Mouse (Mus musculus) adrenal gland, adult 2 months (tissue): ENCODE measurements around the gene Etv5. TPM values are rescaled to one million over a fixed set of nuclear protein-coding genes. Genes with fewer than 3 reads are reported as not detected.
A peak's percentile ranks its signal among the peaks of the same experiment; 100 is the strongest.

Experiments
- DNase-seq: peaks from one replicate; pipeline ENCODE4 v3.0.0; 2021
- polyA plus RNA-seq: library from polyadenylated mRNA; depleted of rRNA; stranded (reverse); fragments of >200 nt; gene quantifications from 2 replicates; pipeline ENCODE4 v1.2.3, GENCODE M21; 2012
- total RNA-seq, 2 experiments: library from RNA; stranded (reverse); gene quantifications; 2 replicates each; pipeline ENCODE4 v1.2.3; 2021

Gene Etv5
- total and polyA plus RNA-seq, 3 experiments, result 17.4 to 34.1 (median 24.5) TPM

GRCm38 (mm10) chr16:22430211-22430951 is 9.1 kb downstream of the Etv5 start:
- peak; percentile 38 for DNase-seq

DNA sequence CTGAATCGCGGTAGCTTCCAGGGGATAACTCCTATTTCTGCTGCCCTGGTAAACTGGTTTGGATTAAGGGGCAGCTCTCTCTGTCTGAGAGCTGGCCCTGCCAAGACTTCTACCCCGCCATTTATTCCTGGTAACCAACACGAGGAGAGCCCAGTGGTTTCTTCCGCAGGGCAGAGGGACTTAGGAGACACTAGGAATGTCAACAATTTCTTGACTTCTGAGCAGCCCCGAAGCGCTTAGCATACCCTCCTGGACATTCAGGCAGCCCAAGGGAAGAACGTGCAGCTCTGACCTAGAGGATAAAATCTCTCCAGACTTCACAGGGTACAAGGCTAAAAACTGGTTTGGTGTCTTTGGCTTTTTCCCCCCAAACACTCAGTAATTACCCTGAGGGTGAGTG is 10.1 kb downstream of the Etv5 start:
- DNase-seq, result no peak

DNA sequence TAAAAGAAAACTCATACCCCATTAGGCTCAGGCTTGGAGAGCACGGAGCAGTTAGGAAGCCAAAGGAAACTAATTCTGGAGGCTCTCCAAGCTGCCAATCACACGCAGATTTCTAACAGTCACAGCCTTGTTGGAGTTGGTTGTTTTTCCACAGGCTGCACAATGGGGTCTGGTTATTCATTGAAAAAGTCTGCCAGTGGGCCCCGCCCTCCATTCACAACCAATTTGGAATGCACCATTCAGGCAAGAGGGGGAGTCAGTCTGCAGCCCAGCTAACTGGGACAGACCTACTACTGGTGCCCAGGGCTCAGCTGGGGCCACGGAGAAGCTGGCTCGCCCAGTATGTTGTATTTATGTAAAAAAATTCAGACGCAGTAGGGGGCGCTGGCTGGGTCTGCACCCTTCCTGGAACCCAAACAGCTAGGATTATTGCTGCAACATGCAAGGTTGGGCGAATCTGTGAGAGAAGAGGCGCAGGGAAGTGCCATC is 10.6 kb downstream of the Etv5 start:
- peak; percentile 78 for DNase-seq

DNA sequence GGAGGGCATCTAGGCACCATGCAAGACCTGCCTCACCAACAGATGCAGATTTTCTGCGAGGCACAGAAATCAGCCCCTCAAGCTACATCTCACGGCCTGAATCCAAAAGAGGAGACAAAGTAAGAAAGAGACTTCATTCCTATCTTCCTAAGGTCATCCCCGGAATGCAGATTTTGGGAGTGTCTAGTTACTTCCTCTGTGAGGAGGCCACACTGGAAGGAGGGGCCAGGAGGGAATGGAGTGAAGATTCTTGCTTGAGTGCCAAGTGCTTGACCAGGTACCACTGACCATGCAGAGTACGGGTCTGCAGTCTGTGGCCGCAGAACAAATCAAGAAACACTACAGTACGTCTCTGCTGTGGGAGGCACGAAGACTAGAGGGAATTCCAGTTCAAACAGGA is 12.7 kb downstream of the Etv5 start:
- no peak for DNase-seq

DNA sequence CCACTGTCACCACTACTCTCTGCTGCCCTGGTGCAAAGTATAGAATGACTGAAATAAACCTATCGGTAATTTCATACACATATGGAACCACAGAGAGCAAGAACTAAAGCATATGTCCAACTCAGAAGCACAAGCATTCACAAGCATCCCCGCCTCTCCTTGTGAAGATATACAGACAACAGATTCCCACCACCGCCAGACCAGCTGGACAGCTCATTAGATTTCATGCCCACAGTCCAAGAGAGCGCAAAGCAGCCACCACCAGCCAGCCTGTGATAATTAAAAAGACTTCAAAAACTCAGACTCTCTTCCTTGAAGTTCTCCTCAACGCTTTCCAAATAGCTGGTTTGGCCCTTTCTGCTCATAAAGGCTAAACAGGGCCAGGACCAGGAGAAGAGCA is 17.3 kb downstream of the Etv5 start:
- DNase-seq, result no peak

GRCm38 (mm10) chr16:22417931-22418330 is 21.6 kb downstream of the Etv5 start:
- DNase-seq, result no peak

- DNase-seq, result no peak
Measured at GRCm38 (mm10) chr16:22417044-22417443, 22.5 kb downstream of the Etv5 start.

- no peak for DNase-seq
Measured at GRCm38 (mm10) chr16:22416140-22416848, 23.2 kb downstream of the Etv5 start.

- no peak for DNase-seq
Measured at GRCm38 (mm10) chr16:22414205-22414754, 25.2 kb downstream of the Etv5 start.

GRCm38 (mm10) chr16:22412459-22413229 is 26.9 kb downstream of the Etv5 start:
- no peak for DNase-seq

DNA sequence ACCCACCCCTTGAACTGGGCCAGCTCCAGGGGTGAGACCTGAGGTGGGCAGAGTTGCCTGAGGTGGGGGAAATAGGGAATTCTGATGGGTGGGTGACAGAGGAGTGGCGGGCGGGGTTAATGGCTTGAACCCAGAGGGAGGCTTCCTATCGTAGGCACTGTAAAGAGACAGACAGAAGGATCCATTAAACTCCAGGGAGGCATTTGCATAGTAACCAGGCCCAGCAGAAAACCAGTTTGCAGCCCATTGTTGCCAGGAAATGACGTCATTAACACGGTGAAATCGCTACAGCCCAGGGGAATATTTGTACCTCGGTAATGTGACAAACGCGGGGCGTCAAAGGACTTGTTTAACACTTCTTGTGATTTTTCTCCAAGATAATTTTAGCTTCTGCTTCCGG is 27.8 kb downstream of the Etv5 start:
- DNase-seq, result no peak

- DNase-seq, result no peak
Measured at GRCm38 (mm10) chr16:22410000-22410399, 29.5 kb downstream of the Etv5 start.

DNA sequence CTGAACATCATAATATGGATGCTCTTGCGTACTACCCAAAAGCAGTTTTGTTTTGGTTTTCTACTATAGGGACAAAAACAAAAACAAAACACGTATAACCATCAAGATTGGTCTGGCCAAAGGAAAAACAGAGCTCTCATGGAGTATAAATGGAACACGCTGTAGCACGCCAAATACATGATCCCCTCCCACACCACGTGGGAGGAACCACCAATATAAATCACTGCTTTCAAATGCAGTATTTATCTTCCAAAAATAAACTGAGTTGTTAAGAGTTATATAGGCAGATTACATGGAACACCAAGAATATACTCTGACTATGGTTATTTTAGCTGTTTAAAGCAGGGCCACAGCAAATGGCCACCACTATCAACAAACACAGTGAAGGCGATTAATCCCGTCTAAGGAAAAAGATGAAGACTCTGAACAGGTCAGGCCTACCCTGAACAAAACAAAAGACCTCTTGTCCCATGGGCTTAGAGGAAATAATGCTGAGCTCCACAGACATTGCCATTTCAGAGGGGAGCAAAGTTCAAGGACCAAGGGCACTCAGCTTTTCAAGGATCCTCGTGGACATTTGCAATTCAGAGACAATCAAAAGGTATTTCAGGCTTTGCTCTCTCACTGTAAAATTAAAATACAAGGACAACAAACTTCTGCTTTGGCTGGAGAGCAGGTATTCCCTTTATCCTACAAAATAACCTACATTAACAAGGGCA is 30.7 kb downstream of the Etv5 start:
- no peak for DNase-seq

DNA sequence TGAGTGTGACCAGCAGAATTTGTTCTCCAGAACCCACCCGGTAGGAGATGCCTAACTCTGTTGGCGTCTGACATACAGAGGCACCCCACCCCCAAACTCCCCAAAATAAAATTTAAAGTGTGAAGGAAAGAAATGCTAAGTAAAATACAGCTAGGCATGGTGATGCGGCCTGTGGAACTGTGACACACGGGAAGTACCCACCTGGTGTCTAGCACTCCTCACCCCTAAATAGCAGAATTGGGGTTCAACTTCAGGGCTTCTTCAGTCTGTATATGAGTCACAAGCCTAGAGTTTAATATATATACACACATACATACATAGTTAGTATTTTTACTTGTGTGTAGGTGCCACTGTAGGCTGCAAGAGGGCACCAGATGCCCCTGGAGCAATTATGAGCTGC is 32.8 kb downstream of the Etv5 start:
- no peak for DNase-seq

- no peak for DNase-seq
Measured at GRCm38 (mm10) chr16:22406050-22406449, 33.5 kb downstream of the Etv5 start.

DNA sequence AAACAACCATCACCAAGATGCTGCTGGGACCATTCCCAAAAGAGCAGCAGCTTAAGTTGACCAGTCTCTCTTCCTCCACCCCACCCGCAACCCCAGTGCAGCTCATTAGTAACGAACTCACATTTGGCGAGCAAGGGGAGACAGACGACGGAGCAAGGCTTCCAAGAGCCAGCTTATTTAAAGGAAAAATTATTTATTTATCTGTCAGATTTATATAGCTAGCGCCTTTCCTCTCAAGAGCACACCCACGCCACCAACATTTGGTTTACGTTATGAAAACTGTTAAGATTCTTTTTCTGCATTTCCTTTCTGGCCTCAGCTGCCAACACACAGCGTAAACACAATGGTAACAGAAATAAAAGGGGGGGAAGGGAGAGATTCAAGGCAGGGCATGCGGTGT is 34.0 kb downstream of the Etv5 start:
- no peak for DNase-seq

DNA sequence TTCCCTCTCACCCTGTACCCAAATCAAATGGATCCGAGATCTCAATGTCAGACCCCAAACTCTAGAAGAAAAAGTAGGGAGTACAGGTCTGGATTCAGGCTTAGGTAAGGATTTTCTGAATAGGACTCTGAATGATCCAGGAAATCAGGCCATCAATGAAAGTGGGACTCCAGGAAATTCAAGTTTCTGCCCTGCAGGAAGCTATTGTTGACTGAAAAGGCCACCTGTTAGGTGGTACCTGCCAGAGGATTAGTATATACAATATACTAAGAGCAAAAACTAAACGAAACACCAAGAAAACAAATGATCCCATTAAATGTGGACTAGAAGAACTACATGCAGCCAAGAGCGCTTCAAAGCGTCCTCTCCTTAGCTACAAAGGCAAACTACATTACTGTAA is 35.8 kb downstream of the Etv5 start:
- no peak for DNase-seq

GRCm38 (mm10) chr16:22402600-22402999 is 36.9 kb downstream of the Etv5 start:
- DNase-seq, result no peak

GRCm38 (mm10) chr16:22400226-22400625 is 39.3 kb downstream of the Etv5 start:
- no peak for DNase-seq

GRCm38 (mm10) chr16:22398784-22399453 is 40.6 kb downstream of the Etv5 start:
- DNase-seq, result no peak

- no peak for DNase-seq
Measured at GRCm38 (mm10) chr16:22398354-22398753, 41.2 kb downstream of the Etv5 start.
